Mouse (Mus musculus) ES-Bruce4 (cell line): Measurements from ENCODE around the gene Klhl22.

Experiments used
- CTCF ChIP-seq: IDR thresholded peaks from one replicate; pipeline ENCODE4 v1.8.1; 2011; ENCODE audit warnings: low read depth, low read length
- EP300 ChIP-seq: IDR thresholded peaks from 2 replicates; pipeline ENCODE4 v1.6.1; 2011; ENCODE audit warnings: low read depth, low read length; ENCODE audit not compliant: insufficient read depth
- POLR2A ChIP-seq: IDR thresholded peaks from one replicate; pipeline ENCODE4 v1.8.1; 2011; ENCODE audit warnings: low read length; ENCODE audit not compliant: insufficient read depth

DNA sequence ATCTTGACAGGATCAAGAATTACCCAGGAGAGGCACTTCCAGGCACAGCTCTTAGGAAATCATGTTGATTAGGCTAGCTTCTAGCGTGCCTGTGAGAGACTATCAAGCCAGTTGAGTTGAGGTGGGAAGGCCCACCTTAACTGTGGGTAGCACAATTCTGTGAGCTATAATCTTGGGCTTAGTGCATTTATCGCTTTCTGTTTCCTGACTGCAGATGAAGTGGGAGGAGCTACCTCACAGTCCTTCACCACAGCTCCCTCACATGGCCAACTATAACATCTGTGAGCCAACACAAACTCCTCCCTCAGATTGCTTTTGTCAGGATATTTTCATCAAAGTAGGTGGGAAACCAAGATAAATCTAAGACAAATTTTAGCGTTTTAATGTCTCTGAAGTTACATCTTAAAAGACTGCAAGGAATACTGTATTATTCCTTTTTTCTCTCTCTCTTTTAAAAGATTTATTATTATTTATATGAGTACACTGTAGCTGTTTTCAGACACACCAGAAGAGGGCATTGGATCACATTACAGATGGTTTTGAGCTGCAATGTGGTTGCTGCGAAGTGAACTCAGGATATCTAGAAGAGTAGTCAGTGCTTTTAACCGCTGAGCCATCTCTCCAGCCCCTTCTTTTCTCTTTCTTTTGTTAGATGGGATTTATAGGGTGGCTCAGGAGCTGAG, 32.1 kb upstream of the Klhl22 start:
- TF ChIP-seq CTCF (peak; percentile 27), POLR2A (no peak), EP300 (no peak)
